Mouse (Mus musculus) E14TG2a.4 (cell line): ENCODE results near the gene Asb3.
"Not testable (repeated sequence)": the region's sequence is repeated elsewhere in the genome, so short reads cannot be mapped to it uniquely, and the experiment has no call there.

Source experiments
- CTCF ChIP-seq: conservative IDR thresholded peaks from 2 replicates; pipeline ENCODE4 v1.5.1; 2014; ENCODE audit warnings: low read length
- NANOG ChIP-seq: IDR thresholded peaks from 2 replicates; pipeline ENCODE4 v1.6.1; 2014; ENCODE audit warnings: borderline replicate concordance, low read length, mixed read lengths
- POU5F1 ChIP-seq: IDR thresholded peaks from 2 replicates; pipeline ENCODE4 v1.6.1; 2014; ENCODE audit warnings: low read length, borderline replicate concordance

- TF ChIP-seq CTCF, POU5F1, NANOG: not testable (repeated sequence)
Measured at GRCm38 (mm10) chr11:31134824-31135223, 249.6 kb downstream of the Asb3 start.
